Mouse (Mus musculus) small intestine, adult 2 months (tissue): ENCODE results near the gene Gstm7. TPM values are rescaled to one million over a fixed set of nuclear protein-coding genes. Genes with fewer than 3 reads are reported as not detected.

Source experiments
- H3K27ac ChIP-seq: fragments of 200-500 bp; 2 replicates; pipeline ENCODE4 v1.5.1; 2012; ENCODE audit warnings: low read depth, low read length, control low read depth, inconsistent platforms; ENCODE audit not compliant: insufficient read depth
- H3K27me3 ChIP-seq: fragments of 200-500 bp; 2 replicates; pipeline ENCODE4 v1.6.1; 2012; ENCODE audit warnings: mild to moderate bottlenecking, moderate library complexity, low read length, inconsistent platforms; ENCODE audit not compliant: control insufficient read depth, insufficient read depth
- H3K36me3 ChIP-seq: fragments of 200-500 bp; 2 replicates; pipeline ENCODE4 v1.6.1; 2012; ENCODE audit warnings: mild to moderate bottlenecking, low read length, control low read depth, inconsistent platforms; ENCODE audit not compliant: control insufficient read depth, insufficient read depth
- H3K4me1 ChIP-seq: fragments of 200-500 bp; 2 replicates; pipeline ENCODE4 v1.6.1; 2012; ENCODE audit warnings: low read length, inconsistent platforms, mixed read lengths; ENCODE audit not compliant: control insufficient read depth, insufficient read depth, insufficient read length
- H3K4me3 ChIP-seq: fragments of 200-500 bp; 2 replicates; pipeline ENCODE4 v1.5.1; 2012; ENCODE audit warnings: low read depth, mild to moderate bottlenecking, control low read depth, inconsistent platforms, low read length, moderate library complexity
- CTCF ChIP-seq: fragments of 200-500 bp; IDR thresholded peaks from 2 replicates; pipeline ENCODE4 v1.5.1; 2012; ENCODE audit warnings: low read depth, mild to moderate bottlenecking, control low read depth, inconsistent platforms, low read length, moderate library complexity, mixed read lengths; ENCODE audit not compliant: insufficient replicate concordance, insufficient read length; ENCODE audit errors: extremely low read depth
- POLR2A ChIP-seq: fragments of 200-500 bp; IDR thresholded peaks from 2 replicates; pipeline ENCODE4 v1.6.1; 2012; ENCODE audit warnings: low read depth, mild to moderate bottlenecking, control low read depth, inconsistent platforms, low read length, moderate library complexity
- WGBS: fragments of 180-500 bp; shearing (Covaris S2); methylation state at CpG from one replicate; pipeline ENCODE4 v1.1.7; 2018; 5-methylcytosine and 5-hydroxymethylcytosine counted together
- polyA plus RNA-seq: library from polyadenylated mRNA; depleted of rRNA; stranded (reverse); fragments of >200 nt; gene quantifications from 2 replicates; pipeline ENCODE4 v1.2.3, GENCODE M21; 2012

Gstm7 gene
- polyA plus RNA-seq, 1 experiment, result 9.4 TPM

DNA sequence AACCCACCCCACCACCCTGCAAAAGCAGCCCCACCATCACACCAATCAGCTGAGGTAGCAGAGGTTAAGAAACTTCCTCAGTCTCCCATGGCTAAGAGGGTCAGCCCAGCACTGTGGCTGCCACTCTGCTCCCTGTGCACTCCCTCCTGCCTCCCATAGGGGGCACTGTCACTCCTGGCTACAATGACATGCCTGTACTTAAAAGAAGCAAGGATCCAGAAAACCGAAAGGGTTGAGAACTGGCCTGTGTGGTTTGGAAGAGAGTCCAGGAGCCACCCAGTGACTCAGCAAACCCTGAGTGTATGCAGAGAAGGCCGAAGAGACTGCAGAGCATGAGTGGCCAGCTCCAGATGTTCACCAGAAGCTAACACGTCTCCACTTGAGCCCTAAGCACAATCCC is 7.8 kb upstream of the Gstm7 start:
- WGBS, result 21% methylated on average over 3 of the region's 3 CpGs
- no peaks in the 10 kb centered on the region for H3K27me3 ChIP-seq
- no peak for TF ChIP-seq POLR2A
- TF ChIP-seq CTCF, result peak; percentile 87
- H3K4me1 ChIP-seq, result peaks cover 5% of the 10 kb centered on the region; the same call in 1 of the 2 replicates
- no peak overlapping the region for H3K27ac ChIP-seq
- no peak overlapping the region for H3K4me3 ChIP-seq
- H3K36me3 ChIP-seq, result no peaks in the 10 kb centered on the region

DNA sequence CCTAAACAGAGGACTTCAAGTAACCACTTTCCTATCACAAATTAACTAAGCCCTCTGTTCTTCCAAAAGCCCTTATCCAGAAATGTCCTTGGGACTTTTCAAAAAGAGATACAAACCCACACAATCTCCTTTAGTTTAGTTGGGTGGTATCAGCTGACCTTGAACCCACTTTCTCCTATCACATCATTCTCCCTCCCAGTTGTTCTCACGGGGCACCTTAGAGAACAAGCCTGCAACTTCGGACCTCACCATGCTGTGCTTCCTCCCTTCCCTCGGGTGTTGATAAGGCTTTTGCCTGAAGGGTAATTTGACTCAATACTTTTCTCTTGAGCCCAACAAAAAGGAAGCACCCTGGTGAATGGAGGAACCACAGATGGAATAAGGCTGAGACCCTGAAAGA is 4.3 kb upstream of the Gstm7 start:
- Histone ChIP-seq H3K4me3 (no peak overlapping the region), H3K27ac (no peak overlapping the region), H3K27me3 (no peaks in the 10 kb centered on the region), H3K36me3 (no peaks in the 10 kb centered on the region), H3K4me1 (peaks cover 9% of the 10 kb centered on the region; the same call in 1 of the 2 replicates)
- WGBS, result 42% methylated on average over 3 of the region's 3 CpGs
- TF ChIP-seq CTCF (no peak), POLR2A (no peak)

DNA sequence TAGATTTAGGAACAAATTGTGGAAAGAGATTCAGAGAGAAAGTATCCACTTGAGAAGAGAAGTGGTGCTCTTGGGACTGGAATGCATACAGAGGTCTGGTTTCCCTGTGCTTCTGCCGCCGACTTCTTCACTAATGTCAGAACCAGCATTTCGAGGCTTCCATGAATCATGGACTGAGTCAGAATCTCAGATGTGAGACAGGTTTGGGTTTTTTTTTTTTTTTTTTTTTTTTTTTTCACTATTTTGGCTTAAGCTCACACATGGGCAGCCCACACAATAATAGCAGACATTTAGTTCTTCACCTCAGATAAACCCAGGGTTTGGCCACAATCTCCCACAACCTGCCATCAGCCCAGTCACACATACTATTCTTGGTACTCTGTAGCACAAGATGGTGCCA is 3.7 kb upstream of the Gstm7 start:
- Histone ChIP-seq H3K36me3 (no peaks in the 10 kb centered on the region), H3K4me1 (peaks cover 9% of the 10 kb centered on the region; the same call in 1 of the 2 replicates), H3K4me3 (no peak overlapping the region), H3K27me3 (no peaks in the 10 kb centered on the region), H3K27ac (no peak overlapping the region)
- no peak for TF ChIP-seq POLR2A
- TF ChIP-seq CTCF, result no peak
- 88% methylated on average over 3 of the region's 3 CpGs for WGBS

DNA sequence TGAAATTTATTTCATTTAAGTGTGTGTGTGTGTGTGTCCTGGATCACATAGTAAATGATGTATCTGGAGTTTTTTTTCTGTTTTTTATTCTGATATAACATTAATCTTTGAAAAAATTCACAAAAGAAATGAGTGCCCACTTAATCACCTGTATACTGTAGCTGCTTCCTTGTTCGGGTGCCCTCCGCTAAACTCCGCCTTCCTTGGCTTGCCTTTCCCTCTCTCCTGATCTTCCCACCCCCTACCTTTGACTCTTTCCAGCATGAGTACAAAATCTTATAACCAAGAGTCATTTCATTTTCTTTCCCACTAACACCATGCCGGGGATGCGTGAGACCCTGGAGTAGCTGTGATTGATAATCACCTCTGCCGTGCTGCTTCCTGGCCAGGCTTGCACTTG is 511 bp upstream of the Gstm7 start:
- 27% methylated on average over 6 of the region's 6 CpGs for WGBS
- Histone ChIP-seq H3K4me1 (peaks cover 4% of the 10 kb centered on the region; the same call in 1 of the 2 replicates), H3K27ac (peak overlapping the region; percentile 30; the same call in 1 of the 2 replicates), H3K36me3 (no peaks in the 10 kb centered on the region), H3K27me3 (no peaks in the 10 kb centered on the region), H3K4me3 (peak overlapping the region; percentile 27; the same call in 1 of the 2 replicates)
- TF ChIP-seq POLR2A, result no peak
- TF ChIP-seq CTCF, result no peak

DNA sequence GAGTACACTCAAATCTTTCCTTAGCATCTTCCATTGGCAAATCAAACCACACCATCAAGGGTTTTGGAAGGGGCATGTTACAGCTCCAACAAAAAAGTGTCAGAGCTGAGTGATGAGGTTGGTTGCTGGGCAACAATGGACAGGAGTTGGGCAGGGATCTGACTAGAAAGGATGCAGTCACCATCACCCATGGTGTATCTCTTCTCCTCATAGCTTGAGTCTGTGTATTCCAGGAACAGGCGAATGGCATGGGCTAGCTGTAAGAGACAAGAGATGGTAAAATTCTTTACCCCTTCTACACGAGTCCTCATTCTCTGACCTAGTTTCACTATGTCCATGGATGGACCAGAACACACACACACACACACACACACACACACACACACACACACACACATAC is 483 bp downstream of the Gstm7 start:
- Histone ChIP-seq H3K4me3 (peak overlapping the region; percentile 43), H3K27me3 (no peaks in the 10 kb centered on the region), H3K4me1 (peaks cover 4% of the 10 kb centered on the region; the same call in 1 of the 2 replicates), H3K36me3 (no peaks in the 10 kb centered on the region), H3K27ac (peak overlapping the region; percentile 29; the same call in 1 of the 2 replicates)
- TF ChIP-seq CTCF (no peak), POLR2A (no peak)
- 42% methylated on average over 2 of the region's 2 CpGs for WGBS

DNA sequence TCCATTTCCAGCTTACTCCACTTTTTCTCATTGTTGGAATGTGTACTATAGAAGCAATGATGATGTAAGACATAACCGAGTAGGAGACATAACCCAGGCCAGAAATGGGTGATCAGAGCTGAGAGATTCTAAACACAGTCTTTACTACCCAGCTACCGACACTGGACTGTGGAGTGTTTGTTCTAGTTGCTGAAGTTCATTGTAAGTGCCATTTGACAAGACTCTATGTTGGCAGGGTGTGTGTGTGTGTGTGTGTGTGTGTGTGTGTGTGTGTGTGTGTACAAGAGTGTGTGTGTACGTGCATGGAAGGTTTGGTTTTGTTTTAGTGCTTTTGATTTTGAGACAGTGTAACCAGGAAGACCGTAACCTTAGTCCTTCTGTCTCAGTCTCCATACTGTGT is 1.9 kb downstream of the Gstm7 start:
- Histone ChIP-seq H3K4me3 (no peak overlapping the region), H3K27ac (no peak overlapping the region), H3K36me3 (no peaks in the 10 kb centered on the region), H3K27me3 (no peaks in the 10 kb centered on the region), H3K4me1 (peaks cover 4% of the 10 kb centered on the region; the same call in 1 of the 2 replicates)
- no peak for TF ChIP-seq POLR2A
- 81% methylated on average over 4 of the region's 4 CpGs for WGBS

DNA sequence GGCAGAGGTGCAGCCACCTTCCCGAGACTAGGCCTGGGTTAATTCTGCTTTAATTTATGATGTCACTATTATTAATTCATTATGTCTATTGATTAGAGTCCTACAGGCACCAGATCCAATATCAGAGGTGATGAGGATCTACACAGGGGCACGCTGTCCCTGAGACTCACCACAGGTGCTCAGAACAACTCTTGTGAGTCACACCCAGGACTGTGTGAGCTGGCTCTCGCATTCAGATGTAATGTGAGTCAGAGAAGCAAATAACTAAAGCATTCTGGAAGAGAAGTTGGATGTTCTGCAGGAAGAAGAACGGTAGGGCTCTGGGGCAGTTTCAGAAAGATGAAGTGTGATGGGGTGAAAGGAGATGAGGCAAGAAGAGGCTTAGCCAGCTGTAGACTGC is 2.4 kb downstream of the Gstm7 start:
- Histone ChIP-seq H3K4me3 (no peak overlapping the region), H3K27ac (no peak overlapping the region), H3K27me3 (no peaks in the 10 kb centered on the region), H3K36me3 (no peaks in the 10 kb centered on the region), H3K4me1 (peaks cover 4% of the 10 kb centered on the region; the same call in 1 of the 2 replicates)
- TF ChIP-seq CTCF (no peak), POLR2A (no peak)
- WGBS, result 83% methylated on average over 4 of the region's 4 CpGs
